Mouse (Mus musculus) hindbrain, embryonic 12.5 days (tissue): Measurements from ENCODE around the gene Smim5. TPM values are rescaled to one million over a fixed set of nuclear protein-coding genes. Genes with fewer than 3 reads are reported as not detected.
A peak's percentile ranks its signal among the peaks of the same experiment; 100 is the strongest.

Experiments used
- ATAC-seq: fragments of 200-750 bp; cut with Nextera tagmentation; 2 replicates; pipeline ENCODE4 v1.8.0; 2017; ENCODE audit warnings: moderate TSS enrichment; ENCODE audit not compliant: low FRiP score
- H3K27ac ChIP-seq: fragments of 300-500 bp; sonication (generic); 2 replicates; pipeline ENCODE4 v1.5.1; 2016; ENCODE audit warnings: mild to moderate bottlenecking
- H3K27me3 ChIP-seq: fragments of 300-500 bp; sonication (generic); 2 replicates; pipeline ENCODE4 v1.6.1; 2016; ENCODE audit warnings: mild to moderate bottlenecking
- H3K36me3 ChIP-seq: fragments of 300-500 bp; sonication (generic); 2 replicates; pipeline ENCODE4 v1.6.1; 2016; ENCODE audit warnings: mild to moderate bottlenecking
- H3K4me1 ChIP-seq: fragments of 300-500 bp; sonication (generic); 2 replicates; pipeline ENCODE4 v1.6.1; 2016
- H3K4me2 ChIP-seq: fragments of 300-500 bp; sonication (generic); replicated peaks from 2 replicates; pipeline ENCODE4 v1.6.1; 2016; ENCODE audit warnings: mild to moderate bottlenecking
- H3K4me3 ChIP-seq: fragments of 300-500 bp; sonication (generic); 2 replicates; pipeline ENCODE4 v1.5.1; 2016; ENCODE audit warnings: mild to moderate bottlenecking
- H3K9ac ChIP-seq: fragments of 300-500 bp; sonication (generic); 2 replicates; pipeline ENCODE4 v1.6.1; 2016; ENCODE audit warnings: mild to moderate bottlenecking, moderate library complexity
- H3K9me3 ChIP-seq: fragments of 300-500 bp; sonication (generic); replicated peaks from 2 replicates; pipeline ENCODE4 v1.6.1; 2016; ENCODE audit warnings: mild to moderate bottlenecking
- WGBS: fragments of 180-500 bp; shearing (Covaris S2); methylation state at CpG from one replicate; pipeline ENCODE4 v1.1.7; 2016; 5-methylcytosine and 5-hydroxymethylcytosine counted together
- polyA plus RNA-seq: library from polyadenylated mRNA; unstranded; fragments of >200 nt; fragmentation: Nextera tagmentation; extraction: Ambion mirVana; gene quantifications from 2 replicates; pipeline ENCODE4 v1.2.1, GENCODE M21; 2016

Gene Smim5
- polyA plus RNA-seq, 1 experiment from 2014 or later: 2.3 TPM

DNA sequence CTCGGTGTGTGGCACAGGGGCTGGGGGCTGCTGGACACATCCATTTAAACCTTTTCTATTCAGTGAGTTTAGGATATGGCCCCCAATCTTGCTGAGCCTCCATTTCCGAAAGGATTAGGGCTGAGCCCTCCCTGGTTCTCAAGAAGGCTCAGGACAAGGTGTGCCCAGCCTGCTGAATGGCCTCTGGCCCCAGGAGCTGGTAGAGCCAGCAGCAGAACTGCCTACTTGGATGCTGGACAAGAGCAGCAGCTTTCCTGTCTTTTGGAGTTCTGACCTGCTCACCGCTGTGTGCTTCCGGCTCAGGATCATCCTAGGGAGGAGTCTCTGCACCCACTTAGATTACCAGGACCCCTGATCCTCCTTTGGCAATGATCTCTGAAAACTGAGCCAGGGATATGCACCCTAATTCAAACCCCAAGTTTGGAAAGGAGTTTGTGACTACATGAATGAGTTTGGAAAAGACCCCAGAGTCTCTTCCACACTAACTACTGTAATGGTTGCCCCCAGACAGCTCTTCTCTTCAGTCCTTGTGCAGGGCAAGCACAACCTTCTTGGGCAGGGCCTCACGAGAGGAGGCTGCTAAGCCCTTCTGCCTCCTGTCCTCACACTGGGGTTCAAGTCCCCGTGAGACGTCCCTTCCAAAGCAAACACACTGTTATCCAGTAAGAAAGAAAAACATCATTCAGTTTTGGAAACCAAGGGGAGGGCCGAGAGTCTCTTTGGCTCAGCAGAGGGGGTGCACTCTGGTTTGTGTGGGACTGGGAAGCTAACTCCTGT is 983 bp downstream of the Smim5 start:
- no peak overlapping the region for H3K4me2 ChIP-seq
- H3K4me1 ChIP-seq: peaks cover 40% of the 10 kb centered on the region
- no peaks in the 10 kb centered on the region for H3K27me3 ChIP-seq
- no peak overlapping the region; the same call in 1 of the 2 replicates for H3K27ac ChIP-seq
- 71% methylated on average over 8 of the region's 8 CpGs for WGBS
- H3K9me3 ChIP-seq: no peaks in the 10 kb centered on the region
- H3K9ac ChIP-seq: no peak overlapping the region
- no peak for ATAC-seq
- no peak overlapping the region for H3K4me3 ChIP-seq
- peaks cover 13% of the 10 kb centered on the region for H3K36me3 ChIP-seq

DNA sequence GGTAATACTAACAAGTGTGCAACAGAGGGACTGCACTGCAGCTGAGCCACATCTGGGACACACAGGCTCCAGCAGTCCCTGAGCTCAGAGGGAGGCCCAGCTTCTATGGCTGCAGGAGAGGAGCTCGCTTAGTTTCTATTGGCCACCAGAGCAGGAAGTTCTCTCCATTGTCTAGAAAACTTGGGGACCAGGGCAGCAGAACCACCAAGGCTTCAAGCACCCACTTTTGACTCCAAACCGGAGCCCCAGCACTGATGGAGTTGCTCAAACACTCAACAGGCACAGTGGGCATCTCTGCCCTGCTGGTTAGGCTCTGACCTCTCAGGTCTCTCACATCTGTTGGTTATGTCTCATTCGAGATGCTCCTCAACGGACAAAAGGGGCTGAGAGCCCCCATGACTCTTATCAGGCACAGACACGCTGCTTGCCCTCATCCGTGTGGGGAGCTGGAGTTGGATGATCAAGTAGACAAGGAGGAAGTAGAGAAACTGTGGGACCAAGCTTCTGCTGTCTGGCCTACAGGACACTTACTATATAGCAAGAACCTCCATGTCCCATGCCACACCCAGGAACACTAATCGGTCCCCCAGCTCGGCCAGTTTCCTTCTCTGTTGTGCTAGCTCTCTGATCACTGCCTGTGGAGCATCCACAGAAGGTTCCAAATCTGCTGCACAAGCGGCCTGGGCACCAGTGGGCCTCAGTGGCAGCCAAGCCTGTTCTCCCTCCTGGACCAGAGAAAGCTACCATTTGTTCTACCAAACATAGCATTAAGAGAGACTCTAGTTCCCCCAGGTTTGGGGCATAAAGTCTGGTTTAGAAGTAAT is 1.8 kb downstream of the Smim5 start:
- H3K9ac ChIP-seq: no peak overlapping the region
- no peak overlapping the region for H3K27ac ChIP-seq
- peaks cover 40% of the 10 kb centered on the region for H3K4me1 ChIP-seq

DNA sequence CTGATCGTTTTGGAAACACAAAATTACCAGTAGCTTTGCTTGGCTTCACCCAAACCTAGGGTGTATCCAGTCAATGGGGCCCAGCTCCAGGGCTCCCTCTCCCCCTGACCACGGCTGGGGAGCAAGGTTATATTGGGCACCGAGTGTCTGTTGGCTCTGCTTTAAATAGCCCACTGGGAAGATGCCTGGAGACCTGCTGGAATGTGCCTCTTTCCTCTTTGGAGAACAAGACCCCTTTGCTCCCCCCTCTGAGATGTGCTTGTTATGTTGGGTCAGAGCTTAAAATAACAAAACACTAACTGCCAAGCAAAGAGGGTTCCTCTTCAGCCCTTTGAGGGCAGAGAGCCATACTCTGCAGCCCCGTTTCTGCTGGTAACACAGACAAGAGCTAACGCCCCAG is 2.4 kb downstream of the Smim5 start:
- no peaks in the 10 kb centered on the region for H3K36me3 ChIP-seq
- no peak overlapping the region; the same call in 1 of the 2 replicates for H3K27ac ChIP-seq
- 79% methylated on average over 5 of the region's 5 CpGs for WGBS
- H3K4me1 ChIP-seq: peaks cover 40% of the 10 kb centered on the region
- no peaks in the 10 kb centered on the region for H3K27me3 ChIP-seq
- H3K9ac ChIP-seq: no peak overlapping the region
- H3K9me3 ChIP-seq: no peaks in the 10 kb centered on the region
- no peak overlapping the region for H3K4me2 ChIP-seq
- no peak overlapping the region for H3K4me3 ChIP-seq
- ATAC-seq: no peak

More for the DNA sequence above, 1.8 kb downstream of the Smim5 start:
- Histone ChIP-seq H3K9me3 (no peaks in the 10 kb centered on the region), H3K4me3 (no peak overlapping the region), H3K36me3 (peaks cover 5% of the 10 kb centered on the region), H3K27me3 (no peaks in the 10 kb centered on the region), H3K4me2 (no peak overlapping the region)
- no peak for ATAC-seq
- 86% methylated on average over 9 of the region's 9 CpGs for WGBS

DNA sequence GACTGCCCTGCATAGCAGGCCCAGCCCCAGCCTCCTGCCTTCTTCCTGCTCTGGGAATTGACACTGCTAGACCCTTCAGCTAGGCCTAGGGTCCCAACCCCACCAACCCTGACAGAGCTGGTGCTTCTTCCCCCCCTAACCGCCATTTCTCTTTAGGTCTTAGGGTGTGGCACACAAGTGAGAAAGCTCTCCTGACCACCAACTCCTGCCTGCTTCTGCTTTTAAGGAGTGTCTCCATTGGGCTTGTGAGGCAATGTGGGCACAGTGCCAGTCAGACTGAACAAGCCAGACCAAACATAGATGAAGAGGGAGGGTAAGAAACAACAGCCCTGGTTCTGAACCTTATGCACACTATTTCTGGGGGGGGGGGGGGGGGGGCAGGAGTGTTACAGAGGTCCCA is 3.1 kb downstream of the Smim5 start:
- WGBS: 89% methylated on average over 1 of the region's 1 CpGs
- no peak for ATAC-seq
- H3K36me3 ChIP-seq: no peaks in the 10 kb centered on the region

DNA sequence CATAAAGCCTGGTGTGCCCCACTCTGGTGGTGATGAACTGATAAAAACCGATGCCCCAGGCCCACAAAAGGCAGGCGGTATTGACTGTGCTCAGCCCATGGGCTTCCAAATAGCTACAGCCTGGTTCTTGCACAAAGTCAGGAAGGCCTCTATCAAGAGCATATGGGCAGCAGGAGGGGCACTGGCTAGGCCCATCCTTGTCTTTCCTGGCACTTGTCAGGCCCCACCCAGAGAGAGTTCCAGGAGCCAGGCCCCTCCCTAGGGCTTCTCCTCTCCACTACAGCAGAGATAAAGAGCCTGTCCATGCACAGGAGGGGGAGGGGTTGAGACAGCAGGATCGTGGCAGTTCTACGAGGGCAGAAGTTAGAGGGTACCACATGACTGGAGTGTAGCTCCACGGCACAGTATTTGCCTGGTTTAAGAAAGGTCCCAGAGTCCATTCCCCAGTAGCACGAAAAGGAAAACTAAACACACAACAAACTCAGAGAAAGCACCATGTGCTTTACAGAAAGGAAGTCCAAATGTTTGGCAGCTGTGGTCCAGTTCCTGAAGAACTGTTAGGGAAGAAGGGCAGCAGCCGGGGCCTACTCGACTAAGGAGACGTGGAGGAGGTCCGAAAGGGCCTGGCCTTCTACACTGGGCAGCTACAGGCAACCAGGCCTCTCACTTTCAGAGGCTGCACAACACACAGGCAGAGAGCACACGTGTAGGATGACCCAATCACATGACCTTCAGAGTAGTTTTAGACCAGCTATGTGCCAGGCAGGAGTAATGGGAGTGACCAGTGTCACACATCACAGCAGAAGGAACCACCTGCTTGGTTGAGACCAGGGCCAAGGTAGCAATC is 3.8 kb downstream of the Smim5 start:
- no peaks in the 10 kb centered on the region for H3K27me3 ChIP-seq
- no peak for ATAC-seq
- no peak overlapping the region for H3K27ac ChIP-seq
- no peak overlapping the region for H3K9ac ChIP-seq
- H3K36me3 ChIP-seq: peaks cover 6% of the 10 kb centered on the region; the same call in 1 of the 2 replicates
- peaks cover 40% of the 10 kb centered on the region for H3K4me1 ChIP-seq
- no peak overlapping the region for H3K4me3 ChIP-seq
- 72% methylated on average over 11 of the region's 11 CpGs for WGBS
- no peak overlapping the region for H3K4me2 ChIP-seq
- no peaks in the 10 kb centered on the region for H3K9me3 ChIP-seq

More for the DNA sequence above, 3.1 kb downstream of the Smim5 start:
- no peak overlapping the region; the same call in 1 of the 2 replicates for H3K9ac ChIP-seq
- peaks cover 40% of the 10 kb centered on the region for H3K4me1 ChIP-seq
- no peak overlapping the region for H3K4me2 ChIP-seq
- H3K9me3 ChIP-seq: no peaks in the 10 kb centered on the region
- H3K4me3 ChIP-seq: no peak overlapping the region
- H3K27ac ChIP-seq: no peak overlapping the region
- no peaks in the 10 kb centered on the region for H3K27me3 ChIP-seq

DNA sequence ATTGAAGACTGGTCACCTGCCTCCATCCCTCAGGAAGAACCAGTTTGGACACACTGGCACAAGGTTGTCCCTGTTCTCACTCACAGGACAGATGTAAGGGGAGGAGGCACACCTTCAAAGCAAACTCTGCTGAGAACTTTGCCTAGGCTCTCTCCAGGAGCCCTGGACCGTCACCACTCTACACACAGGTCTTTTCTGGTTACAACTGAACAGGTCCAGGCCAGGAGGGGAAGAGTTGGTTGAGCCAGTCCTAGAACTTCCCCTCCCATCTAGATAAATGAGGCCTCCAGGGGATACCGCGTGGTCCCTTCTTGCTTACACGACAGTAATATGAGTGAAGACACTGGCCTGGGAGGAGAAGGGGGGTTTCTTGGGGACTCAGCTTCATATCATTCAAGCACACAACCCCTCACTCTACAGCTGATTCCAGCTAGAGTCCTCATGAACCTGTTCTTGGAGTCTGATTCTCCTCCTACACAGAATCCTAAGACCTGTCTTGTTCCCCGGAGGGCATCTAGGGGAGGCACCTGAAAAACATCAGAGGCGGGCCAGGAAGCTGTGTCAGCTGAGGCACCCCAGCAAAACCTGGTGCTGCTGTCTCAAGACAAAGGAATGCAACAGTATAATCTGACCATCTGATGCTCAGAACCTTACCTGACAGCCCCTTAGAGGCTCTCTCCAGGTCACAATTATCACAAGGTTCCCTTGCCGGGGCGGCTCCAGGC is 4.6 kb downstream of the Smim5 start:
- Histone ChIP-seq H3K27me3 (no peaks in the 10 kb centered on the region), H3K4me2 (no peak overlapping the region), H3K36me3 (peaks cover 6% of the 10 kb centered on the region; the same call in 1 of the 2 replicates), H3K4me3 (no peak overlapping the region), H3K9ac (0 out of 2 replicates have a peak overlapping the region, but pooled peaks have one; percentile 25), H3K9me3 (no peaks in the 10 kb centered on the region), H3K4me1 (peaks cover 36% of the 10 kb centered on the region), H3K27ac (no peak overlapping the region)
- no peak for ATAC-seq
- 83% methylated on average over 8 of the region's 8 CpGs for WGBS

DNA sequence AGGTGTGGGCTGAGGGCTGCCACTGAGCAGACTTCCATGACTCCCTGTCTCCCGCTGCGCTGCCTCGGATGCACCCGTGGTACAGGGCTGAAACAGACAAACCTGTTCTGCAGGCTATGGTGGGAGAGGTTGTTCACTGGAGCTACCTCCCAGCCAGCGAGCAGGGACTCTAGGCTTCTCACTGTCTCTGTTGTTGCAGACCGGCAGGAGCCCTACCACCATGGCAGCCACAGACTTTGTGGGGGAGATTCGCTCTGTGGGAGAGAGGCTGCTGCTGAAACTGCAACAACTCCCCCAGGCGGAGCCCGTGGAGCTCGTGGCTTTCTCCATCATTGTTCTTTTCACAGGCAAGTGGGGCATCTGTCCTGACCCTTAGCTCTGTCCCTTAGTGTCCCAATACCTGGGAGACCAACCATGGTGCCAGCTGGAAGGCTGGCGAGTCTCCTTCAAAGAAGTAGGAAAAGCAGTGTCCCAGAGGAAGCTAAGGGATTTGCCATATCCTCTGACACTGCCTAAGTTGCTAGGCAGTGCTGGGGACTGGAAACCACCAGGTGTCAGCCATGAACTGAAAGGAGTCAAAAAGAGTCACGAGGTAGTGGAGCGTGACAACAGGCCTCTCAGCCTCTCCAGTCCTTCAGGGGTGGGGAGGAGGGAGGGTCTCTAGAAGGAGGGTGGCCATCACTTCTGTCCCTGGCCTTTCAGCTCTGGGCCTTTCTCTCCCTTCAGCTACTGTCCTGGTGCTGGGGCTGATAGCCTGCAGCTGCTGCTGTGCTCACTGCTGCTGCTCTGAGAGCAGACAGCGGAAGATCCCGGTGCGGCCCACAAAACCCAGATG is 5.4 kb downstream of the Smim5 start:
- Histone ChIP-seq H3K9ac (0 out of 2 replicates have a peak overlapping the region, but pooled peaks have one; percentile 25), H3K4me3 (no peak overlapping the region), H3K27me3 (no peaks in the 10 kb centered on the region), H3K4me1 (peaks cover 28% of the 10 kb centered on the region), H3K36me3 (peaks cover 11% of the 10 kb centered on the region; the same call in 1 of the 2 replicates), H3K9me3 (no peaks in the 10 kb centered on the region), H3K27ac (no peak overlapping the region), H3K4me2 (no peak overlapping the region)
- 46% methylated on average over 16 of the region's 16 CpGs for WGBS
- no peak for ATAC-seq

DNA sequence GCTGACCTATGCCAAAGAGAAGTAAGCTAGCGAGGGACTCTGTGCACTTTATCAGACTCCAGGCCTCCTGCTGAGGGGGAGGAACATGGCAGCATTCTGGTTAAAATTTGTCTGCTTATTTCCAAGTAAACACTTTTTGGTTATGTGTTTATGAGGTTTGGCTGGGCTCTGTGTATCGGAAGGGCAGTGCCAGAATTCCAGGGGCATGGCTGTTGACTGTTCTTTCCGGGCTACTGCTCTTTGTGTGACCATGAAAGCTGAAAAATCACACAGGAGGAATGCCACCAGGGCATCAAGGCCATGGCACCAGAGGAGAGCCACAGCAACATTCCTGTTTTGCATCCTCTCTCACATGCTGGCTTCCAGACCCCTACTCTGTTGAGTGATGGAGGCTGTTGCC is 6.3 kb downstream of the Smim5 start:
- Histone ChIP-seq H3K36me3 (peaks cover 15% of the 10 kb centered on the region; the same call in 1 of the 2 replicates), H3K9me3 (no peaks in the 10 kb centered on the region), H3K4me3 (no peak overlapping the region), H3K9ac (no peak overlapping the region), H3K27me3 (no peaks in the 10 kb centered on the region), H3K4me2 (no peak overlapping the region), H3K4me1 (peaks cover 22% of the 10 kb centered on the region), H3K27ac (no peak overlapping the region)
- no peak for ATAC-seq
- WGBS: 83% methylated on average over 3 of the region's 3 CpGs

DNA sequence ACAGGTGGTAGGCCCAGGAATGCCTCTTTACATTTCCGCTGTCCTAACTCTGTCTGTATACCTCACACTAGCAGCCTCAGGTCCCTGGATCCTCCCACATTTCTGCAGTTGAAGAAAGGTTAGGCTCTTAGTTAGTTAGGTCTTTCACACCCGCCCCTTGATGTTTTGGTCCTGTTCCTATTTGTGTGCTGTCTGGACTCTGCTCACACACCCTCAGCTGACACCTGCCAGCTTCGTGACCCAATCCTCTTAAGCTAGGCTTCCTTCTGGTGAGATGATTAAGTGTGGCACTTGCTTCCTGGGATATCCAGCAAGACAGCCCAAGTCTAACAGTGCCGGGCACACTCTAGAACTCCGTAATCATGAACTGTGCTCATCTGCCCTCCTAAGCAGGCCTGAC is 6.8 kb downstream of the Smim5 start:
- no peaks in the 10 kb centered on the region for H3K27me3 ChIP-seq

DNA sequence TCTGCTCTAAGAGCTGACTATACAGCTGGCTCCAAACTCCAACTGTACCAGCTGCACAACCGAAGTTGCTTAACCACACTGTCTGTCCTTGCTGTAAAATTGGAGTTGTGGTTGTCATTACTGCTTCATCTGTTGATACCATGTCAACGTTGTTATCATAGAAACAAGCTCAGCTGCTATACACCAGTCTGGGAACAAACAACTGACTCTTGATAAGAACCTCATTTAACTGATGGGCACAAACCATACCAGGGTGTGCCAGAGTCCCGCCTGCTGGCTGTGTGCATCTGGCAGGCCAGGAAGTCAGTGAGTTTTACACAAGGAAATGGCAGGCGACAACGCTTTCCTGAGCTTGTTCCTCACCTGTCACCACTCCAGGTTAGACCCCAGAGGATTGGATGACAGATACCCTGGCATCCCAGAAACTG is 11.4 kb downstream of the Smim5 start:
- Histone ChIP-seq H3K27ac (no peak overlapping the region), H3K36me3 (peaks cover 54% of the 10 kb centered on the region)

More for the DNA sequence above, 6.8 kb downstream of the Smim5 start:
- H3K4me2 ChIP-seq: no peak overlapping the region
- no peak overlapping the region for H3K4me3 ChIP-seq
- H3K27ac ChIP-seq: no peak overlapping the region
- H3K9me3 ChIP-seq: no peaks in the 10 kb centered on the region
- peaks cover 18% of the 10 kb centered on the region; the same call in 1 of the 2 replicates for H3K36me3 ChIP-seq
- H3K9ac ChIP-seq: no peak overlapping the region
- 87% methylated on average over 5 of the region's 5 CpGs for WGBS
- ATAC-seq: no peak
- H3K4me1 ChIP-seq: peaks cover 19% of the 10 kb centered on the region

More for the DNA sequence above, 11.4 kb downstream of the Smim5 start:
- no peaks in the 10 kb centered on the region for H3K4me1 ChIP-seq
- ATAC-seq: no peak
- H3K4me3 ChIP-seq: no peak overlapping the region
- H3K27me3 ChIP-seq: no peaks in the 10 kb centered on the region
- H3K9ac ChIP-seq: no peak overlapping the region
- H3K9me3 ChIP-seq: no peaks in the 10 kb centered on the region
- WGBS: 96% methylated on average over 5 of the region's 5 CpGs
- H3K4me2 ChIP-seq: no peak overlapping the region
